Mouse (Mus musculus) bone marrow, adult 2 months (tissue): Measurements from ENCODE around the gene Lipa. TPM values are rescaled to one million over a fixed set of nuclear protein-coding genes. Genes with fewer than 3 reads are reported as not detected.

Experiments
- H3K27ac ChIP-seq: fragments of 200-500 bp; 2 replicates; pipeline ENCODE4 v1.5.1; 2012; ENCODE audit warnings: low read depth, mild to moderate bottlenecking, control low read depth, inconsistent platforms, low read length; ENCODE audit not compliant: control insufficient read depth, poor library complexity, insufficient read depth
- H3K4me1 ChIP-seq: fragments of 200-500 bp; 2 replicates; pipeline ENCODE4 v1.6.1; 2011; ENCODE audit warnings: low read length; ENCODE audit not compliant: control insufficient read depth, insufficient read depth
- H3K4me3 ChIP-seq: fragments of 200-500 bp; replicated peaks from 2 replicates; pipeline ENCODE3; 2011; ENCODE audit warnings: mild to moderate bottlenecking, low read depth, low read length, control low read depth; ENCODE audit not compliant: control insufficient read depth
- CTCF ChIP-seq: fragments of 200-500 bp; IDR thresholded peaks from 2 replicates; pipeline ENCODE4 v1.5.1; 2011; ENCODE audit warnings: low read length, control low read depth; ENCODE audit not compliant: control insufficient read depth, insufficient read depth
- POLR2A ChIP-seq: fragments of 200-500 bp; IDR thresholded peaks from 2 replicates; pipeline ENCODE4 v1.6.1; 2011; ENCODE audit warnings: low read depth, mild to moderate bottlenecking, control low read depth, low read length, borderline replicate concordance; ENCODE audit not compliant: control insufficient read depth
- WGBS: fragments of 180-500 bp; shearing (Covaris S2); methylation state at CpG from one replicate; pipeline ENCODE4 v1.1.7; 2018; 5-methylcytosine and 5-hydroxymethylcytosine counted together
- polyA plus RNA-seq: library from polyadenylated mRNA; stranded (reverse); fragments of >200 nt; gene quantifications from 2 replicates; pipeline ENCODE4 v1.2.4, GENCODE M21; 2011; ENCODE audit warnings: low replicate concordance; ENCODE audit not compliant: missing spikeins, insufficient read depth, insufficient read length

Lipa gene
- polyA plus RNA-seq, 1 experiment: 14.6 TPM

DNA sequence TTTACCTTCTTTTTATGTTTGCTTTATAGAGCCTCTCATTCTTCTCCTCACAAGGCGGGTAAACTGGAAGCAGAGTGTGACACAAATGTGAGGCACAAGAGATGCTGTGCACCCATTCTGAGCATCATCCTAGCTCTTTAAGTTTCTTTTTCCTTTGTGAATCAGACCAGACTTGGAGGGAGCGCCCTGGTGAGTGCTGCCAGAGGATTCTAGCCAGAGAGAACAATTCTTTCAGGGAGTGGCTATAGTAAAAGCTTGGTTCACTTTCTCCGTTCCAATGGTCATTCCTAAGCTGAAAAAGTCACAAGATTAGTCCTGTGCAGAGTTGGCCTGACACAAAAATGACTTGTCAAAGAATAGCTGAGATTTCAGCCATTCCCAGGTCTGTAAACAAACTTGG, 29.3 kb upstream of the Lipa start:
- Histone ChIP-seq H3K4me1 (peaks cover 2% of the 10 kb centered on the region; the same call in 1 of the 2 replicates), H3K4me3 (no peak overlapping the region), H3K27ac (no peak overlapping the region)
- TF ChIP-seq CTCF: no peak
- TF ChIP-seq POLR2A: no peak
- 85% methylated on average over 3 of the region's 3 CpGs for WGBS

DNA sequence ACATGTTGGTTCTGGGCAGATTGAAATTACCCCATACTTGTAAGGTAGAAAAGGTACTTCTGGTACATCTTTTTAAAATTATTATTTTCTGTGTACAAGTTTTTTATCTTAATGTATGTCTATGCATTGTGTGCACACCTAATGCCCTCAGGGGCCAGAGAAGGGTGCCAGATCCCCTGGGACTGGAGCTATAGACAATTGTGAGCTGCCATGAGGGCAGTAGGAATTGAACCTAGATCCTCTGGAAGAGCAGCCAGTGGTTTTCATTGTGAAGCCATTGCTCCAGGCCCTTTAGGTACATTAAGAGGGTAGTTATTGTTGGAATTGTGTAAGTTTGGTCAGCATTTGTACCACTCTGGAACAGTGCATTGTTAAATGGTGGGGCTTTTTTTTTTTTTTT, 26.8 kb upstream of the Lipa start:
- Histone ChIP-seq H3K4me1 (peaks cover 2% of the 10 kb centered on the region; the same call in 1 of the 2 replicates), H3K27ac (no peak overlapping the region), H3K4me3 (no peak overlapping the region)
- TF ChIP-seq CTCF (no peak), POLR2A (no peak)

DNA sequence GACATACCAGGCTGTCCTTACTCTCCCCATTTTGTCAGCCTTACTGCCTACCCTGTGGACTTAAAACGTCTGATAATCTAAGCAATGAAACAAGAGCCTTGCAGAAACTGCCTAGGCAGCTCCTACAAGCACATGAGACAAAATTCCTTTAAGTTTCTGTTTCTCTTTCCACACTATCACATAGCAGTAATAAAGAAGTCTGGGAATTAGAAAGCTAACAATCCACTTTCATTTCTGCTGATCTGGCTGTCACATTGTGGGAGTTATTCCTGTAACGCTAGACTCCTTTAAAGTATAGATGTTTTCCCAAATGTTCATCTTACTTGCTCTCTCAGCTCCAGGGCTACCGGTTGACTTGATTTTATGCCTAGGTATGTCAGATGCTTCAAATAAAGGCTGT, 26.2 kb upstream of the Lipa start:
- H3K27ac ChIP-seq: no peak overlapping the region
- H3K4me3 ChIP-seq: no peak overlapping the region
- peaks cover 2% of the 10 kb centered on the region; the same call in 1 of the 2 replicates for H3K4me1 ChIP-seq
- 68% methylated on average over 3 of the region's 3 CpGs for WGBS
- no peak for TF ChIP-seq CTCF

DNA sequence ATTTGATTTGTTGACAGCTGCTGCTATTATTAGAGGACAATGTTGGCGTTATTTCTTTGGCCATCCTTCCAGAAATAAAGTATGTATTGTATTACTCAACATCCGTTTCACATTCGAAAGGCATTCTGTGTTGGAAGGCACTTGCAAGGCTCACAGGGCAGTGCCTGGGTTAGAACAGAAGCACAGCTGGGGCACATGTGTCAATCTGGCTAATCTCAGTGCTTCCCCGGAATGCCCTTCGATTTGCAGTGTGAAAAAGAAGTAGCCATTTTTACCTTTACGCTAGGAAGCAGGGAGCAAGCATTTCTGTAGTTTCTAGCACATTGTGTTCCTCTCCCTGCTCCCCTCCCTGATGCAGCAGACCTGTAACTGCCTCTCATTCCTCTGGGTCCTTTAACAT, 25.7 kb upstream of the Lipa start:
- H3K4me3 ChIP-seq: no peak overlapping the region
- H3K27ac ChIP-seq: no peak overlapping the region
- TF ChIP-seq CTCF: no peak
- no peak for TF ChIP-seq POLR2A
- peaks cover 2% of the 10 kb centered on the region; the same call in 1 of the 2 replicates for H3K4me1 ChIP-seq
- 53% methylated on average over 6 of the region's 6 CpGs for WGBS

DNA sequence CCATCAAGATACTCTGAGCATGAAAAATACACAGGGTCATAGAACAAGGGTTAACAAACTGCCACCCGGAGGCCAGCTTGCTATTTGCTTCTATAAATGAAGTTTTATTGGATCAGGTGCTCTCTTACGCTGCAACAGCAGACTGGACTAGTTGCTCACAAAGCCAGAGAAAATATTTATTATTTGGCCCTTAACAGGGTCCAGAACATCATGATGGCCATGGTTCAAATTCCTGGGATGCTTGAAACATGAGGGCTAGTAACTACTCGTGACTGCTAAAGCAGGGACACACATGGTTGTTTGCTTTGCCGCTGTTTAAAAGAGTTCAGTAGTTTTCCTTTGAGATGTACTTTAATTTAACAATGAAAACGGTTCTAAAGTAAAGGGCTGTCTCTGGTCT, 24.7 kb upstream of the Lipa start:
- Histone ChIP-seq H3K4me3 (no peak overlapping the region), H3K4me1 (peaks cover 2% of the 10 kb centered on the region; the same call in 1 of the 2 replicates), H3K27ac (no peak overlapping the region)
- WGBS: 56% methylated on average over 5 of the region's 5 CpGs
- no peak for TF ChIP-seq CTCF
- no peak for TF ChIP-seq POLR2A

DNA sequence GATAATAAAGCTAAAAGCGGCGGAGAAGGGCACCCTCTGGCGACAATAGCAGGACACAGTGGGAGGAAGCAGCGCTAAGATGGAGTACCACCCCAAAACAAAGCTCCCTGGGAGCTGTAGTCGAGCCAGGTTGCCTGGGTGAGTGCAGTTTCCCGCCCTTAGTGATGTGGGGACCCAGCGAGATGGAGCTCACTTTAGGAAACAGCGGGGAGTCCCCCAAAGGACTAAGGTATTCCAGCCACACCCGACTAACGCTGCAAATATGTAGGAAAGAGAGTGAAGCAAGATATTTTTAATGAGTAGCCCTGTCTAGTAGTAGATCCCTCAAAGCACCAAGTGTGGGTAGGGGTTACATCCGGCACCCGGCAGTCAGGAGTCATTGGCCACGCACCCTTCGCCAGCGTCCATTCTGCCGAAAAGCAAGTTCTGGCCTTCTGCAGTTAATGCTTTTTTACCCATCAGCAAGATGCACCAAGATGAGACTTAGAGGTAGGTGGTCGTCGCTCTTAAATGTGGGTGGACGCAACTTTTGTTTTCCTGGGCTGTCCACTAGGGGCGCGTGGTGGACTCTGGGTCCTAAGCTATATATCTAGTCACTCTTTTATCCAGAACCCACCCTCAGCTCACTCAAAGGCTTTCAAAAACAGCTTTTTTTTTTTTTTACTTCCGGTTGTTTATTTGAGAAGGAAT, 23.4 kb upstream of the Lipa start, which contains the start of gene Ifit2:
Ifit2 (plus strand) TSS at position 161 of the 690 bp plus-strand sequence.
- TF ChIP-seq POLR2A: no peak
- peak; percentile 64 for TF ChIP-seq CTCF
- Histone ChIP-seq H3K4me1 (peaks cover 2% of the 10 kb centered on the region; the same call in 1 of the 2 replicates), H3K4me3 (peak within 1 kb of the TSS; percentile 84), H3K27ac (no peak within 1 kb of the TSS)
- WGBS: under 1% methylated on average over 22 of the region's 22 CpGs

DNA sequence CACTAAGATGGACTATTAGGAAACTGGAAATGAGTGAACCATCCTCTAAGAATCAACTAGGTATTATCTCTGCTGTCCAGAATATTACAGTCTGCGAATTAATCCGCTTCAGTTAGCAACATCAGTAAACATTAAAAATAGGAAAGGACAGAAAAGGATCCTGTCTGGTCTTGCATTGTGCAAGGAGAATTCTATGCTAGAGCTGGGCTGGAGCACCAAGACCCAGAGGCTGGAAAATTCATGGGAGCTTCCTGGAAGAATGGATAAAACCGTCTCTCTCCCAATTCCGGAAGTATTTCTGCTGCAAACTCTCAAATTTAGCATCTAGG, 22.9 kb upstream of the Lipa start:
- WGBS: 30% methylated on average over 4 of the region's 4 CpGs
- Histone ChIP-seq H3K4me1 (peaks cover 2% of the 10 kb centered on the region; the same call in 1 of the 2 replicates), H3K4me3 (no peak overlapping the region), H3K27ac (no peak overlapping the region)
- no peak for TF ChIP-seq POLR2A
- no peak for TF ChIP-seq CTCF

DNA sequence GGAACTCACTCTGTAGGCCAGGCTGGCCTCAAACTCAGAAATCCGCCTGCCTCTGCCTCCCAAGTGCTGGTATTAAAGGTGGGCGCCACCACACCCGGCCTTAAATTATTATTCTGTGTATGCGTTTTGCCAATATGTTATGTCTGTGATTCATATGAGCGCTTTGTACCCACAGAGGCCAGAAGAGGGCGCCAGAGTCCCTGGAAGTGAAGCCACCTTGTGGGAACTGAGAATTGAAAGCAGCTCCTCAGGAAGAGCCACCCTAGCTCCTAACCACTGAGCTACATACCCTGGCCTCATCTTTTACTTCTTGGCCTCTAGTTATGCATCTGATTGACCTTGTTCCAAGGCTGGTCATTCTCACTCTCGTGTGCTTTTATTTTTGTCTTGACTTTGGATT, 20.7 kb upstream of the Lipa start:
- TF ChIP-seq POLR2A (no peak), CTCF (peak; percentile 95)
- H3K4me1 ChIP-seq: no peaks in the 10 kb centered on the region
- H3K4me3 ChIP-seq: no peak overlapping the region
- no peak overlapping the region for H3K27ac ChIP-seq
- WGBS: 17% methylated on average over 7 of the region's 7 CpGs

DNA sequence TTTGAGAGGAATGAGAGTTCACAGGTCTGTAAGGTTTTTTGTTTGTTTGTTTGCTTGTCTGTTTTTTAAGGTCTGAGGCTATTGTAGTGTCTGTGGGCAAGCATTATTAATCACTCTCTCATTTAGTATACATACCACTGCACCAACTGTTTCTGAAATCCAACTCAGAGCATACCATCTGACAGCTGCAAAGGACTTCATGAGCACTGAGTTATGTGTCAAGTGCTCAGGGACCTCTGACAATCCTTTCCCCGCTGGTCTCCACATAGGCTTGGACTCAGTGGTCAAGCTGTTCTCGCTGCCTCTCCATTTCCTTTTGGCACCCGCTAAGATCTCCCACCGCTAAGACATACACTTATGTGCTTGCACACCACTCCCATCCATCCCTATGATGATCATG, 18.9 kb upstream of the Lipa start:
- no peak overlapping the region for H3K27ac ChIP-seq
- no peak overlapping the region for H3K4me3 ChIP-seq
- H3K4me1 ChIP-seq: no peaks in the 10 kb centered on the region
- 89% methylated on average over 4 of the region's 4 CpGs for WGBS
- TF ChIP-seq CTCF (no peak), POLR2A (no peak)
